Mouse (Mus musculus): ENCODE measurements around the gene Krt19. TPM values are rescaled to one million over a fixed set of nuclear protein-coding genes. Genes with fewer than 3 reads are reported as not detected.

Krt19 gene
- total RNA-seq (2014; rRNA removed) (5.8 and 6.5 TPM in 2 replicates), polyA plus RNA-seq (2015; fragmentation: Nextera tagmentation; extraction: Ambion mirVana) (3.8 and 7.0 TPM in 2 replicates)

DNA sequence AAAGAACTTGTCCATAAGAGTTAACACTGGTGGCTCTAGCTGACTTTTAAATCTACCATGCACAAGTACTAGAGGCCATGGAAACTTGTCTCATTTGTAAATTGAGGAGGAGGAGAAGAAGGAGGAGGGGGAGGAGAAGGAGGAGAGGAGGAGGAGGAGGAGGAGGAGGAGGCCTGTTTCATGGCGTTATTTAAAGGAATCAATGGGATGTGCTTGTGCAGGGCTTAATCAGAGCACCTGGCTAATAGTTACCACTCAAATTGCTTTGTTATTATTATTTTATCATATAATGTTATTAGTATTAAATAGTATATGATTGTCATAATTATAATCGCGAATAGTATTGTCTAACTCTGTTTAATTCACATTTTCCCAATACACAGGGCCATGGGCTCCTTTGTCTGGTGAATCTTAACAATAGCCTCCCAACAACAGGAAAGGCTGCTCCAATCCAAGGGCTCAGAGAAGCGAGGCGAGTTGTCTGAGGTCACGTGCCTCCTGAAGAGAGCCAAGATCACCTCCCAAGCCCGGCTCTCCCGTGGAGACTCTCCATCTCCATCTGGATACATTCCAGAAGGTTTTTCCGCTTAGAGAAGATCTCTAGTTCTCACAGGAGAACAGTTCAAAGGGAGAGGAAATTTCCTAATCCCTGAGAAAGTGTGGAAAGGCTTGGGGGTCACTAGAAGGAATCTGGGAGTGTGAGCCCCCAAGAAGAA, at the start of gene Krt19:
TSS of gene Krt19 (minus strand) at position 51 of the 716 bp plus-strand sequence.
- H3K4me1 ChIP-seq (ENCODE audit: insufficient read depth): no peaks in the 10 kb centered on the region
- no peak within 1 kb of the TSS for H3K9ac ChIP-seq
- DNase-seq: no peak
- no peak for TF ChIP-seq CTCF (IDR thresholded peaks at IDR 0.05; ENCODE audit: low read depth)
- H3K36me3 ChIP-seq (ENCODE audit: insufficient read depth): no peaks in the 10 kb centered on the region
- WGBS: 41% methylated on average over 9 of the region's 9 CpGs
- no peak for ATAC-seq
- H3K4me2 ChIP-seq (ENCODE audit: low read depth): no peak within 1 kb of the TSS
- no peak within 1 kb of the TSS for H3K4me3 ChIP-seq (ENCODE audit: low read depth, low read length)
- no peaks in the 10 kb centered on the region for H3K9me3 ChIP-seq (ENCODE audit: low read length)
- H3K27ac ChIP-seq (ENCODE audit: low read depth, low read length): no peak within 1 kb of the TSS
- H3K27me3 ChIP-seq (ENCODE audit: insufficient read depth, low read length): peaks cover 14% of the 10 kb centered on the region

- ATAC-seq: no peak
- Histone ChIP-seq H3K27ac (ENCODE audit: low read depth, low read length) (no peak within 1 kb of the TSS), H3K27me3 (ENCODE audit: insufficient read depth, low read length) (no peaks in the 10 kb centered on the region), H3K36me3 (ENCODE audit: insufficient read depth) (no peaks in the 10 kb centered on the region), H3K4me2 (ENCODE audit: low read depth) (no peak within 1 kb of the TSS), H3K4me1 (ENCODE audit: insufficient read depth) (no peaks in the 10 kb centered on the region), H3K9me3 (ENCODE audit: low read length) (no peaks in the 10 kb centered on the region), H3K4me3 (ENCODE audit: low read depth, low read length) (no peak within 1 kb of the TSS), H3K9ac (no peak within 1 kb of the TSS)
- DNase-seq: no peak
- 67% methylated on average over 9 of the region's 9 CpGs for WGBS
- no peak for TF ChIP-seq CTCF (IDR thresholded peaks at IDR 0.05; ENCODE audit: low read depth)
These were observed 44.5 kb upstream of the Krt19 start, which contains the start of gene Krt9 for GRCm38 (mm10) chr11:100192992-100193391. Gene Krt9 (minus strand): TSS chr11:100193246.

GRCm38 (mm10) chr11:100191820-100192219, 43.4 kb upstream of the Krt19 start:
- Histone ChIP-seq H3K9ac (no peak overlapping the region), H3K4me2 (ENCODE audit: low read depth) (no peak overlapping the region), H3K36me3 (ENCODE audit: insufficient read depth) (no peaks in the 10 kb centered on the region), H3K27ac (ENCODE audit: low read depth, low read length) (no peak overlapping the region), H3K4me1 (ENCODE audit: insufficient read depth) (no peaks in the 10 kb centered on the region), H3K9me3 (ENCODE audit: low read length) (no peaks in the 10 kb centered on the region), H3K4me3 (ENCODE audit: low read depth, low read length) (no peak overlapping the region), H3K27me3 (ENCODE audit: insufficient read depth, low read length) (no peaks in the 10 kb centered on the region)
- no peak for DNase-seq
- ATAC-seq: no peak
- TF ChIP-seq CTCF (IDR thresholded peaks at IDR 0.05; ENCODE audit: low read depth): no peak
- 99% methylated on average over 3 of the region's 3 CpGs for WGBS

DNA sequence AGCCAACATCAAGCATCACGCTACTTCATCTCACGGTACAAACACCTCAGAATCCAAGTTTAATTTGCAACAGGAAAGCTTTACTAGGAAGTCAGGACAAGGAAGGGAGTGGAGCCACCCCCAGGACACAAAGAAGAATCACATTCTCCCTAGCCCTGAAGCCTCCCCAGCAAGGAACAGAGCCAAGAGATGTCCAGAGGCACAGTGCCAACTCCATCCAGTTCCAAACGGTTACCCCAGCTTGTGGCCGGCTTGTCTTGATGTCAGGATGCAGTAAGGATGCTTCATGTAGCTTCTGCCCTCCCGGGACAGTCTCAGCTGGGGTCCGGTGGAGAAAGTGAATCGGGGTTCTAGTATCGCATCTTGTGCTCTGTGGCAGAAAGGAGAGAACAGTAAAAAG, 38.3 kb upstream of the Krt19 start:
- H3K4me3 ChIP-seq (ENCODE audit: low read depth, low read length): no peak overlapping the region
- DNase-seq: no peak
- H3K27me3 ChIP-seq (ENCODE audit: insufficient read depth, low read length): no peaks in the 10 kb centered on the region
- H3K9me3 ChIP-seq (ENCODE audit: low read length): no peaks in the 10 kb centered on the region
- no peak overlapping the region for H3K4me2 ChIP-seq (ENCODE audit: low read depth)
- no peaks in the 10 kb centered on the region for H3K36me3 ChIP-seq (ENCODE audit: insufficient read depth)
- no peak overlapping the region for H3K27ac ChIP-seq (ENCODE audit: low read depth, low read length)
- no peak for TF ChIP-seq CTCF (IDR thresholded peaks at IDR 0.05; ENCODE audit: low read depth)
- WGBS: 79% methylated on average over 8 of the region's 8 CpGs
- no peaks in the 10 kb centered on the region for H3K4me1 ChIP-seq (ENCODE audit: insufficient read depth)
- no peak for ATAC-seq
- H3K9ac ChIP-seq: no peak overlapping the region

GRCm38 (mm10) chr11:100181725-100182124, 33.3 kb upstream of the Krt19 start:
- no peak overlapping the region for H3K4me3 ChIP-seq (ENCODE audit: low read depth, low read length)
- no peak overlapping the region for H3K27ac ChIP-seq (ENCODE audit: low read depth, low read length)
- H3K36me3 ChIP-seq (ENCODE audit: insufficient read depth): no peaks in the 10 kb centered on the region
- H3K4me2 ChIP-seq (ENCODE audit: low read depth): no peak overlapping the region
- TF ChIP-seq CTCF (IDR thresholded peaks at IDR 0.05; ENCODE audit: low read depth): no peak
- ATAC-seq: no peak
- H3K9me3 ChIP-seq (ENCODE audit: low read length): no peaks in the 10 kb centered on the region
- H3K27me3 ChIP-seq (ENCODE audit: insufficient read depth, low read length): no peaks in the 10 kb centered on the region
- no peak overlapping the region for H3K9ac ChIP-seq
- 78% methylated on average over 7 of the region's 7 CpGs for WGBS
- H3K4me1 ChIP-seq (ENCODE audit: insufficient read depth): no peaks in the 10 kb centered on the region
- no peak for DNase-seq

GRCm38 (mm10) chr11:100179260-100179659, 30.8 kb upstream of the Krt19 start:
- DNase-seq (no peak), ATAC-seq (no peak)
- H3K4me3 ChIP-seq (ENCODE audit: low read depth, low read length): no peak overlapping the region
- H3K4me1 ChIP-seq (ENCODE audit: insufficient read depth): no peaks in the 10 kb centered on the region
- H3K4me2 ChIP-seq (ENCODE audit: low read depth): no peak overlapping the region
- H3K27me3 ChIP-seq (ENCODE audit: insufficient read depth, low read length): no peaks in the 10 kb centered on the region
- 81% methylated on average over 3 of the region's 3 CpGs for WGBS
- no peak for TF ChIP-seq CTCF (IDR thresholded peaks at IDR 0.05; ENCODE audit: low read depth)
- no peak overlapping the region for H3K9ac ChIP-seq
- H3K36me3 ChIP-seq (ENCODE audit: insufficient read depth): no peaks in the 10 kb centered on the region
- no peaks in the 10 kb centered on the region for H3K9me3 ChIP-seq (ENCODE audit: low read length)
- no peak overlapping the region for H3K27ac ChIP-seq (ENCODE audit: low read depth, low read length)

- no peaks in the 10 kb centered on the region for H3K9me3 ChIP-seq (ENCODE audit: low read length)
- ATAC-seq (peak; percentile 66; the same call in 1 of the 2 replicates), DNase-seq (peak; percentile 28)
- H3K27me3 ChIP-seq (ENCODE audit: insufficient read depth, low read length): no peaks in the 10 kb centered on the region
- no peak overlapping the region for H3K27ac ChIP-seq (ENCODE audit: low read depth, low read length)
- WGBS: 68% methylated on average over 5 of the region's 5 CpGs
- no peaks in the 10 kb centered on the region for H3K4me1 ChIP-seq (ENCODE audit: insufficient read depth)
- H3K36me3 ChIP-seq (ENCODE audit: insufficient read depth): no peaks in the 10 kb centered on the region
- H3K4me3 ChIP-seq (ENCODE audit: low read depth, low read length): no peak overlapping the region
- no peak overlapping the region for H3K9ac ChIP-seq
- no peak overlapping the region for H3K4me2 ChIP-seq (ENCODE audit: low read depth)
- TF ChIP-seq CTCF (IDR thresholded peaks at IDR 0.05; ENCODE audit: low read depth): no peak
These were observed 29.8 kb upstream of the Krt19 start for GRCm38 (mm10) chr11:100178307-100178706.

Measured in forebrain, postnatal 0 days (tissue).